Mouse (Mus musculus) cerebellum, postnatal 36 days (tissue): ENCODE data around the gene Abca16.

Source experiments
- DNase-seq, 2 experiments: peaks; one replicate each; pipeline ENCODE4 v3.0.0; 2021 to 2022; ENCODE audit warnings: mixed read lengths in 2 of 2

Abca16 gene

GRCm38 (mm10) chr7:120409447-120409846, at the start of gene Abca16:
Gene Abca16 (plus strand): TSS chr7:120409647.
- DNase-seq: no peak

DNA sequence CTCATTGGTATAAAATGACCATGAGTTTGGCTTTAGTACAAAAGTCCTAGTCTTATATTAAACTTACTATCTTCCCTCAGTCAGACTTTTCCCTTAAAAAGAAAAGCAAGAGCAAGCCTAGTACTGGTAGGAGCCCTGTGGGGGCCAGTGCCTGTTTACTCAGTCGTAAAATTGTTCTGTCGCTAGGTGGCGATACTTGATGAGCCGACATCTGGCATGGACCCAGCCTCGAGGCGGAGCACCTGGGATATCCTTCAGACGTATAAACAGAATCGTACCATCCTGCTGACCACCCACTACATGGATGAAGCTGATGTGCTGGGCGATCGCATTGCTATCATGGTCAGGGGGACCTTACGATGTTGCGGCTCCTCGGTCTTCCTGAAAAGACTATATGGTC, 48.3 kb upstream of the Abca16 start:
- DNase-seq: peak in 1 of 2 experiments; percentile 2

GRCm38 (mm10) chr7:120412391-120412790, 2.9 kb downstream of the Abca16 start:
- peak; percentile 21 to 35 for DNase-seq

- no peak for DNase-seq
These were observed 17.2 kb downstream of the Abca16 start for GRCm38 (mm10) chr7:120426625-120427024.

- no peak for DNase-seq
These were observed 22.0 kb downstream of the Abca16 start for GRCm38 (mm10) chr7:120431464-120431863.

DNA sequence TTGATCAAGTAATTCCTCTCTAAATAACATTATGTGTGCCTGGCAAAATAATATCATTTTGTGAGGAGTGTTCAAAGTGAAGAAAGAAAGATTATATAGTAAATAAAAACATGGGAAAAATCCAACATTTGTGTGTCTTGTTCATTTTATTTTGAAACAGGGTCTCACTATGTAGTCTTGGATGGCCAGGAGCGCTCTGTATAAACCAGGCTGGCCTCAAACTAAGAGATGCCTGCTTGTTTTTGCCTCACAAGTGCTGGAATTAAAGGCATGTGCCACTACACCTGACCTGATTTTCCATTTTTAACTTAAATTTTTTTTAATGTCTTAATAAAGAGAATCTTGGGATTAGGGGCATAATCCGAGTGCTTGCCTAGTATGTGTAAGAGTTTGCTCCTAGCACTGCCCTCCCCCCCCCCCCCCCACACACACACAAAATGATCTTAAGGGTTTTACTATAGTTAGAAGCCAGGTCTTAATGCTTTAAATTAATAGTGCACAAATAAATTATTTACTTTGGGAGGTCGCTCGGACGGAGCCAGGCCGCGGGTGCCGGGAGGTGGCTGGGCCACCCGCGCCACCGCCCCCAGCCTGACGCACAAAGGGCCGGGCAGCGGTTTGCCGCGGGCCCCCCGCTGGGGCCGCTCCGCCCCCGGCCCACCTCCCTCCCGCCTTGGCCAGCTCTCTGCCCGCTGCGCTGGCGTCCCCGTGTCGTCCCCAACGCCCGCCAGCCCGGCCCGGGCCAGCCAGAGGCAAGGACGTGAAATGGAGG, 94.6 kb downstream of the Abca16 start:
- DNase-seq: peak in 1 of 2 experiments; percentile 3

GRCm38 (mm10) chr7:120504663-120504979, 95.2 kb downstream of the Abca16 start:
- DNase-seq: no peak

DNA sequence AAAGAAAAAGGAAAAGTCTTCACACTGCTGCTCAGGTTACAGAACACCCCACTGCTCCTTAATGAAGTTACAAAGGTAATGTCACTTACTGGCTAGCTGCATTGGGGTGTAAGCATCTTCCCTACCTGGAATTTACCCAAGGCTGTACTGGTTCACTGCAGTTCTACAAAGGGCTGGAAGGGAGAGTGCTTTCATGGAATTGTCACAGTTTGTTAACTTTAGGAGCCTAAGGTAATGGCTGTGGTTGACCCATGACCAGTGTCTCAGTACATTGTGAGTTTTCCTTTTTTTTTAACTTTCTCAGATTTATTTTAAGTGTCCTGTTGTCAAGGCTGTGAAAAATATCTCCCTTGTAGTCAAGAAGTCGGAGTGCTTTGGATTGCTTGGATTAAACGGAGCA, 125.4 kb downstream of the Abca16 start:
- DNase-seq: no peak

GRCm38 (mm10) chr7:120552479-120553180, 143.2 kb downstream of the Abca16 start:
- no peak for DNase-seq

DNA sequence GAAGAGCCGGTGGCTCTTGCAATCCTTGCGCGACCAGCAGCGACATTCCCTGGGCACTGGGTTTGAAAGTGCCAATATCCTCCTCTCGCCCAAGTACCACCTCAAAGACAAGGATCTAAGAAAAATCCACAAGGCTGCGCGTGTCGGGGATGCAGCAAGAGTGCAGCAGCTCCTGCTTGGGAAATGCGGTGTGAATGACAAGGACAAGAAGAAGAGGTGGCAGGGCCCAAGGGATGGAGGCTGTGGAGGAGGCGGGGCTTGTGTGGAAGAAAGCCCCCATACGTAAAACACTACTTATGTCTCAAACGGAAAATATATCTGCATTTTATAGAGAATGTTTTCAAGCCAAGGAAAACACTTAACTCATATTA, 143.7 kb downstream of the Abca16 start:
- no peak for DNase-seq

DNA sequence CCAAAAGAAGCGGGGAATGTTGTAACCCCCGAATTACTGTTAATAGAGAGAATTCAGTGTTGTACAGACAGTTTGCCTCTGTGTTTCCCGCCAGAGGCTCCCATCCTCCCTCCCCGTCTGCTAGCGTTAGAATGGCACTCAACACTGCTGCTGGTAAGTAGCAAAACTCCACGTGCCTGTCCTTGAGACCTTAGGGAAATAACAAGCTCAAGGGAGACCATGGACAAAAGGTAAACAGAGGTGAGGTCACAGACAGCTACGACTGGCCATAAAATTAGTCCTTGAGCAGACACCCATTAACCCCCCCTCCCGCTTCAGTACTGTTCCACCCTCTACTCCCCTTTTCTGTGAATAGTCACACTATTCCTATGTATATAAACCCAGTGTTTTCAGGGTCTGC, 157.9 kb downstream of the Abca16 start:
- DNase-seq: no peak

DNA sequence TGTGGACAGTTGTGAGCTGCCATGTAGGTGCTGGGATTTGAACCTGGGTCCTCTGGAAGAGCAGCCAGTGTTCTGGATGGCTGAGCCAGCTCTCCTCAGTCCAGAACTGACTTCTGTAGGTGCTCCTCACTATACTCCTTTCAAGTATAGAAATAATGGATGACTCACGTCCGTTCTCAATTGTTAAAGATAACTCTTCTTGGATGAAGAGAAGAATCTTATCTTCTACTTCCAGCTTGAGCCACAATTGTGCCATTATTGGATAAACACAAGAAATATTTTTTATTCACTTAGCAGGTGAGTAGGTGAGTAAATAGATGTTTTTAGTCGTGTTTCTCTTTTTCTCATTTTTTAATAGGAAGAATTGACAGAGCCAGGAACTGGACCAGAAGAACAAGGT, 167.1 kb downstream of the Abca16 start:
- no peak for DNase-seq
